21 mouse cellular contexts compared by ENCODE assay signal in genomic region chr10:21920611-21921010, GRCm38 (mm10). TPM values are rescaled to one million over a fixed set of nuclear protein-coding genes. Genes with fewer than 3 reads are reported as not detected.
DNase-seq lines count a peak whose midpoint lies in the region; ATAC-seq lines count a peak whose summit lies in the region.
"Had no signal": no experiment of that assay in that cellular context is flagged by ENCODE, and none has a peak within 500 bp of the region (broad histone marks: within the 10 kb centered on the region; RNA-seq: fewer than 3 reads in every experiment).

No protein-coding gene starts in this region.

- ATAC-seq in midbrain, embryonic 11.5 days (ENCODE audit: low FRiP score) = no peak
- ATAC-seq in midbrain, embryonic 16.5 days = no peak
- ATAC-seq: activated CD4-positive, CD25-positive, alpha-beta regulatory T cell, adult 4 months; forebrain, embryonic 15.5 days; intestine, embryonic 15.5 days had no signal

- no peaks in the 10 kb centered on the region for H3K27me3 ChIP-seq in midbrain, embryonic 11.5 days (ENCODE audit: control insufficient read depth, insufficient read depth, low read length)
- H3K27me3 ChIP-seq in midbrain, embryonic 16.5 days (ENCODE audit: control insufficient read depth, insufficient read depth, low read depth, low read length) = no peaks in the 10 kb centered on the region
- H3K27me3 ChIP-seq: forebrain, embryonic 15.5 days; heart, embryonic 13.5 days; intestine, embryonic 15.5 days had no signal

- no peak overlapping the region for H3K9ac ChIP-seq in midbrain, embryonic 11.5 days (ENCODE audit: low read length)
- H3K9ac ChIP-seq in midbrain, embryonic 16.5 days (ENCODE audit: low read depth, low read length) = no peak overlapping the region
- H3K9ac ChIP-seq: forebrain, embryonic 15.5 days; heart, embryonic 13.5 days; hindbrain, embryonic 14.5 days; intestine, embryonic 15.5 days had no signal

- H3K9me3 ChIP-seq in midbrain, embryonic 11.5 days (ENCODE audit: control insufficient read depth, low read length) = no peaks in the 10 kb centered on the region
- no peaks in the 10 kb centered on the region for H3K9me3 ChIP-seq in midbrain, embryonic 16.5 days (replicated peaks; ENCODE audit: control insufficient read depth, low read length, poor library complexity, severe bottlenecking)
- H3K9me3 ChIP-seq: embryonic facial prominence, embryonic 10.5 days; forebrain, embryonic 10.5 days; forebrain, embryonic 15.5 days; heart, embryonic 13.5 days; hindbrain, embryonic 10.5 days; intestine, embryonic 15.5 days had no signal

- H3K27ac ChIP-seq in midbrain, embryonic 11.5 days (ENCODE audit: low read depth, low read length) = no peak overlapping the region
- no peak overlapping the region for H3K27ac ChIP-seq in midbrain, embryonic 16.5 days (ENCODE audit: low read length)
- 0 out of 2 replicates have a peak overlapping the region, but pooled peaks have one; percentile 46 for H3K27ac ChIP-seq in brown adipose tissue, adult 24 weeks (replicated peaks; ENCODE audit: low read depth, low read length)
- H3K27ac ChIP-seq: embryonic facial prominence, embryonic 10.5 days; forebrain, embryonic 10.5 days; forebrain, embryonic 15.5 days; heart, embryonic 13.5 days; hindbrain, embryonic 10.5 days; hindbrain, embryonic 14.5 days; intestine, embryonic 15.5 days had no signal

- peak; percentile 78 for DNase-seq in midbrain, embryonic 11.5 days (ENCODE audit: low spot score, missing footprints)
- DNase-seq in ES-CJ7 (ENCODE audit: low read depth, low spot score) = peak; percentile 52
- no peak for DNase-seq in right cerebral cortex, postnatal 36 days (ENCODE audit: low spot score in 2 of 2)
- DNase-seq in cerebellum, adult 18-20 months = no peak
- no peak for DNase-seq in right cerebral cortex, postnatal 25 days
- DNase-seq: adrenal gland, postnatal 14 days; cerebellum, adult 2 months; cerebellum, postnatal 10 days; heart, postnatal 14 days; kidney, adult 18-20 months had no signal

- WGBS in midbrain, embryonic 11.5 days = 71% methylated on average over 2 of the region's 2 CpGs
- WGBS in midbrain, embryonic 16.5 days = 65% methylated on average over 2 of the region's 2 CpGs

- no peaks in the 10 kb centered on the region for H3K36me3 ChIP-seq in midbrain, embryonic 11.5 days (ENCODE audit: control insufficient read depth, insufficient read depth, low read length)
- H3K36me3 ChIP-seq in midbrain, embryonic 16.5 days (ENCODE audit: control insufficient read depth, insufficient read depth, low read length) = no peaks in the 10 kb centered on the region
- H3K36me3 ChIP-seq: embryonic facial prominence, embryonic 10.5 days; forebrain, embryonic 10.5 days; forebrain, embryonic 15.5 days; heart, embryonic 13.5 days; hindbrain, embryonic 10.5 days; intestine, embryonic 15.5 days had no signal

- H3K4me2 ChIP-seq in midbrain, embryonic 11.5 days = no peak overlapping the region
- no peak overlapping the region for H3K4me2 ChIP-seq in midbrain, embryonic 16.5 days (ENCODE audit: low read length)
- H3K4me2 ChIP-seq: forebrain, embryonic 15.5 days; heart, embryonic 13.5 days; hindbrain, embryonic 14.5 days; intestine, embryonic 15.5 days had no signal

- peaks cover 12% of the 10 kb centered on the region for H3K4me1 ChIP-seq in midbrain, embryonic 11.5 days (ENCODE audit: control insufficient read depth, insufficient read depth, low read length)
- H3K4me1 ChIP-seq in midbrain, embryonic 16.5 days (ENCODE audit: control insufficient read depth, insufficient read depth, low read length) = peaks cover 27% of the 10 kb centered on the region
- H3K4me1 ChIP-seq in brown adipose tissue, adult 24 weeks (ENCODE audit: control insufficient read depth, insufficient read depth, insufficient read length, low read length) = peaks cover 27% of the 10 kb centered on the region; the same call in 1 of the 2 replicates

- H3K4me3 ChIP-seq in midbrain, embryonic 11.5 days (ENCODE audit: low read depth, low read length) = no peak overlapping the region
- H3K4me3 ChIP-seq in midbrain, embryonic 16.5 days (ENCODE audit: low read depth, low read length) = no peak overlapping the region
- H3K4me3 ChIP-seq in brown adipose tissue, adult 24 weeks (ENCODE audit: insufficient read depth, low read depth, low read length) = no peak overlapping the region
- H3K4me3 ChIP-seq: embryonic facial prominence, embryonic 10.5 days; erythroblast, embryonic 14.5 days; forebrain, embryonic 10.5 days; forebrain, embryonic 15.5 days; heart, embryonic 13.5 days; hindbrain, embryonic 10.5 days; intestine, embryonic 15.5 days had no signal

RNA-seq across cellular contexts. Expression of gene Sgk1, which starts 38.6 kb away (rescaled TPM):
- polyA plus RNA-seq in midbrain, embryonic 11.5 days (2014; fragmentation: Nextera tagmentation; extraction: Ambion mirVana) = 20.8 and 25.7 TPM in 2 replicates
- 47.9 and 53.4 TPM in 2 replicates for polyA plus RNA-seq in midbrain, embryonic 16.5 days (2015; fragmentation: Nextera tagmentation; extraction: Ambion mirVana)
- polyA plus RNA-seq in brown adipose tissue, adult 24 weeks (2012; ENCODE audit: insufficient read depth, insufficient read length, missing spikeins) = 27.6 and 37.6 TPM in 2 replicates

Comparison
In these comparisons a context has a peak if more than half of its experiments do, and no peak if none do; other contexts are left out.
1. DNase-seq: peak in midbrain, embryonic 11.5 days (single experiment) and ES-CJ7 (single experiment); none in right cerebral cortex, postnatal 36 days (0 of 2), cerebellum, adult 18-20 months (0 of 2) and right cerebral cortex, postnatal 25 days (single experiment).